Mouse (Mus musculus) adipocyte (in vitro differentiated cells): ENCODE data around the gene Wnk4.

ENCODE experiments used
- DNase-seq: peaks from one replicate; pipeline ENCODE4 v3.0.0-alpha.2; 2016; ENCODE audit warnings: low spot score

The Wnk4 gene

DNA sequence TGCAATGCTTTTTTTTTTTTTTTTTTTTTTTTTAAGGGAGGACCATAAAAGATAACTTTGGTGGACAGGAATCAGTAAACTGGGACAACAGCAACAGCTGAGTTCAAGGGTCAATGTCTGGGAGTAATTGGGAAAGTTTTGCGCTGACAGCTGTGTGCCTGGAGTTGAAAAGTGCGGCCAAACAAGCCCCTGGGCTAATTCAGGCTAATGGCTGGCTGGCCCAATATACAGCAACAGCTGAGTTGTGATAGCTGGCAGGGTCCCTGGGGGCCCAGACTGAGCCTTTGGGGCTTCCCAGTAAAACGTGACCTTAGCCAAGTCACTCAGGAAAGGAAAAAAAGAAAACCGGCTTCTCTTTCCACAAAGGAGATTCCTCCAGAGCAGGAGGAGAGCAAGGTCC lies 15.3 kb upstream of the Wnk4 start:
- DNase-seq = peak; percentile 79

DNA sequence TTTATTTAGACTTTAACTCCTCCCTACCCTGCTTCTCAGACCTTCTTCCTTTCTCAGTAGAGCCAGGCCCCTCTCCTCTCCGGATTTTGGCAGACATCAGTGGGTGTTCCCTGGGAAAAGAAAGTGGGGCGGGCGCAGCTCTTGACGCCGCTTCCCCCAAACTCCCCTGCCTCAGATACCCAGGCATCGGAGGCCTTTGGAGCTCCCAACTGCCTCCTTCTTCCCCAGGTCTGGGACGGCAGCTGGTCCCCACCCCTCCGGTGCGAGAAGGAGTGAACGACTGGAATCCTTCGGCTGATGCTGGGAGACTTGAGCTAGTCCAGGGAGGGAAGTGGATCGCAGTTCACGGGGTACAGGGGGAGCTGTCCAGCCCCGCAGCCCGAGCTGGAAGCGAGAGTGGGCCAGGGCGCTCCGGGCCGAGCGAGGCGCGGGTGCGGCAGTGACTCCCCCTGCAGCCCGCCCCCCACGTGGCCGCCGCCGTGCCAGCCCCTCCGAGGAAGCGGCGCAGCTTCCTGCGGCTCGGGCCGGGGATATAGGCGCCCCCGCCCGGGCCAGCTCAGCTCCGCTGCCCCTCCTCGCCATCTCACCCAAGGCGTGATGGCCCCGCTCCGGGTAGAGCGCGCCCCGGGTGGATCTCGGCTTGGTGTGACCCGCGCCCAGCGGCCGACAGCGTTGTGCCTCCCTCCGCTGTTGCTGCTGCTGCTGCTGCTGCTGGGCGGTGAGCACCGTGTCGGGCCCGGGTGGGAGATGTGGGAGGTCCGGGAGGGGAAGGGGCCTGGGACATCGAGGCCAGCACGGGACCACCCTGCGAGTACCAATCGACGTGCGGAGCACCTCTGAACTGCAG lies 14.3 kb upstream of the Wnk4 start, which contains the start of gene Ramp2:
Gene Ramp2 (plus strand): TSS at position 174 of the 847 bp plus-strand sequence.
- no peak for DNase-seq

DNA sequence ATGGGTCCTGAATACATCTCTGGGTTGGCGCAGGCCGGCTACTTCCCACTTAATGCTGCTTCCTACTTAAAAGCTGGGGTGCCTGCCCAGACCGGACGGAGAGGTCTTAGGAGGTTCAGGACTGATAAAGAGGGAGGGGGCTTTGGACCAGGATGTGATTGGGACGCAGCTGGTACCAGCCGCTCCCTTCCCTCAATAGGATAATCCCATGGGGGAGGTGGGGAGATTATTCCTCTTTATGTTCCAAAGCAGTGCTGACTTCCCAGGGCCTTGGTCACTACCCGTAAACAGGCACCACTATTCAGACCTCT lies 13.7 kb upstream of the Wnk4 start:
- no peak for DNase-seq

DNA sequence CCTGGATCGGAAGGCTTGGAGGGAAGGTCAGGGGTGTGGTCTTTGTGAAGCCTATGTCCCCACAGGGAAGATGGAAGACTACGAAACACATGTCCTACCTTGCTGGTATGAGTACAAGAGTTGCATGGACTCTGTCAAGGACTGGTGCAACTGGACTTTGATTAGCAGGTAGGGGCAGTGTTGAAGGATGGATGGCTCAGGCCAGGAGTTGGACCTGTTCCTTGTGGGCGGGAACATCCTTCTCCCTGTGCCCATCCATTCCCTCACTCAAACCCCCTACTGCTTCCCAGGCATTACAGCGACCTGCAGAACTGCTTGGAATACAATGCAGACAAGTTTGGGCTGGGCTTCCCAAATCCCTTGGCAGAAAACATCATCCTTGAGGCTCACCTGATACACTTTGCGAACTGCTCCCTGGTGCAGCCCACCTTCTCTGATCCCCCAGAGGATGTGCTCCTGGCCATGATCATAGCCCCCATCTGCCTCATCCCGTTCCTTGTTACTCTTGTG lies 12.8 kb upstream of the Wnk4 start:
- DNase-seq = no peak

DNA sequence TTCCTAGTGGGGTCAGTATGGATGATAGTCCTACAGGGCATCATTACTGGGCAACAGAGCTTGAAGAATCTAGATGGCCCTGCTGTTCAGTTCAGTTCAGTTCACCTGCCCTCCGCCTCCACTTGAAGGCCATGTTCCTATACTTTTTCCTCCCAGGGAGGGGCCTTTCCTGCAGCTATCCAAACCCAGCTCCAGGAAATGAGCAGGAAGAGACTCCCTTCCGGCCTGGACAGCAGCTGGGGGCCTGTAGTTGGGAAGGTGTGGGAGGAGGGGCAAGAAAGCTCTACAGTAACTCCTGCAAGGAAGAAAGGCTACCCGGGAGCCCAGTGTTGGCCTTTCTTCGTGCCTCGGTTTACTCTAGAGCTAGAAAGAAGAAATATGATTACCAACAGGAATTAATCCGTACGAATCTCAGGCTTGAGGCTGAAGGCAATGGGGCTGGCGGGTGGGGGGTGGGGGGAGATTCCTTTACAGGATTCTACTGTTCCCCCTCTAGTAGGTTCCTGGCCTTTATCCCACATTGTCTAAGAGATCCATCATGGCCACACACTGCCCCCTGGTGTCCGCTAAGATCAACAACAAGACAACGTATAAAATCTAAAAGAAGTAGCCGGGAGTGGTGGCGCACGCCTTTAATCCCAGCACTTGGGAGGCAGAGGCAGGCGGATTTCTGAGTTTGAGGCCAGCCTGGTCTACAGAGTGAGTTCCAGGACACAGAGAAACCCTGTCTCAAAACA lies 11.9 kb upstream of the Wnk4 start:
- peak; percentile 69 for DNase-seq

DNA sequence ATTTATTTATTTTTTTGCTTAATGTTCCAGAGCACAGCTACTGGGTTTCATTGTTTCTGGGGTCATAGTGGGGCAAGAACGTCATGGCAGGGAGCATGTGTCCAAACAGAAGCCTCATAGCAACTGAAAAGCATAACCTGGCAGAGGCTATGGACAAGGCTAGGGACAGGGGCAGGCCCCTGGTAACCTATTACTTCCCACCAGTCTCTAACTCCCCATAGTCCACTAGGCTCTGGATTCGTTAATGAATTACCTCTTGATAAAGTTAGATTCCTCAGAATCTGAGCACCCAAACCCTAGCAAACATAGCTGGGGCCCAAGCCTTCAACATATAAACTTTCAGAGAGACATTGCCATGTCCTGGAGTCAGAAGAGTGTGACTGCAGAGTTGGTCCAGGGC lies 9.3 kb upstream of the Wnk4 start:
- no peak for DNase-seq

DNA sequence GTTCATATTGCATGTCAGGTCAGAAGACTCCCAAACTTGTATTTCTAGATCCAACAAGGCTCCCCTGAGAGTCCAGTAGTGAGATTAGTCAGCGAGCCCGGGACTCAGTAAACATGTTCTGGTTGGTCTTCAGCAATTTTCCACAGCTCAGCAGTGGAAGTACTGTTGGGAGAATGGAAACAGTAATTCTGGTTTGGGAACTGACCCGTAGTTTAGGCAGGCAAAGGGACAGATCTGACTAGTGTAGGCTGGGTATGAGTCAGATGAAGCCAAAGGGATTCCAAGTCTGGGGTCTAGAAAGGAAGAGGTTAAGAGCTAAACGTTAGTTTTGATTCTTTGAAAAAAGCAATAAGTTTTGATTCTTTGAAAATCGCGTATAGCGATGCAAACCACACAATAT lies 7.4 kb upstream of the Wnk4 start:
- DNase-seq = peak; percentile 69

DNA sequence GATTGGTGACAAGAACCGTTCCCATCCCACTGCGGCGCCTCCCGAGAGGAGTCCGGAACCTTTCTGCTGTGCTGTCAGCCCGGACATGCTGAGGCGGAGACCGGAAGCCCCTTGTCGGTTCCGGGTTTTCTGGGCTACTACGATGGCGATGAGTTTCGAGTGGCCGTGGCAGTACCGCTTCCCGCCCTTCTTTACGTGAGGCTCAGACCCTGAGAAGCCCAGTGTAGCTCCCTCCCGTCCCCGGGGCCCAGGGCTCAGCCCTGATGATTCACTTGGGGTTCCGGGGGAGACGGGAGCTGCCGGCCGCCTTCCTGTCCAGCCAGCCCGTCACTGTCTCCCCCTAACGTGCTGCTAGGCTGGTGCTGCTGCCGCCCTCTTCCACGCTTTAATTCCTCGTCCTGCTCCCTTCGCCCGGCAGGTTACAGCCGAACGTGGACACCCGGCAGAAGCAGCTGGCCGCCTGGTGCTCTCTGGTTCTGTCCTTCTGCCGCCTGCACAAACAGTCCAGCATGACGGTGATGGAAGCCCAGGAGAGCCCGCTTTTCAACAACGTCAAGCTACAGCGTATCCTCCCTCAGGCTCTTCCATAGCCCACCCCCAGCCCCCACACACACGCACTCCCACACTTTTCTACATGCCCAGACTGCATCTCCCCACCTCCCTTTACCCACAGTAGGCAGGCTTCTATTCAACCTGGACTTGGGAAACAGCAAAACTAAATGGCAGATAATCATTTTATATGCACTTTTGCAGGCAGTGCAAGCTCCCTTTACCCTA lies 6.6 kb upstream of the Wnk4 start, which contains the start of gene Vps25:
Gene Vps25 (plus strand): TSS at position 95 of the 777 bp plus-strand sequence.
- peak; percentile 88 for DNase-seq

DNA sequence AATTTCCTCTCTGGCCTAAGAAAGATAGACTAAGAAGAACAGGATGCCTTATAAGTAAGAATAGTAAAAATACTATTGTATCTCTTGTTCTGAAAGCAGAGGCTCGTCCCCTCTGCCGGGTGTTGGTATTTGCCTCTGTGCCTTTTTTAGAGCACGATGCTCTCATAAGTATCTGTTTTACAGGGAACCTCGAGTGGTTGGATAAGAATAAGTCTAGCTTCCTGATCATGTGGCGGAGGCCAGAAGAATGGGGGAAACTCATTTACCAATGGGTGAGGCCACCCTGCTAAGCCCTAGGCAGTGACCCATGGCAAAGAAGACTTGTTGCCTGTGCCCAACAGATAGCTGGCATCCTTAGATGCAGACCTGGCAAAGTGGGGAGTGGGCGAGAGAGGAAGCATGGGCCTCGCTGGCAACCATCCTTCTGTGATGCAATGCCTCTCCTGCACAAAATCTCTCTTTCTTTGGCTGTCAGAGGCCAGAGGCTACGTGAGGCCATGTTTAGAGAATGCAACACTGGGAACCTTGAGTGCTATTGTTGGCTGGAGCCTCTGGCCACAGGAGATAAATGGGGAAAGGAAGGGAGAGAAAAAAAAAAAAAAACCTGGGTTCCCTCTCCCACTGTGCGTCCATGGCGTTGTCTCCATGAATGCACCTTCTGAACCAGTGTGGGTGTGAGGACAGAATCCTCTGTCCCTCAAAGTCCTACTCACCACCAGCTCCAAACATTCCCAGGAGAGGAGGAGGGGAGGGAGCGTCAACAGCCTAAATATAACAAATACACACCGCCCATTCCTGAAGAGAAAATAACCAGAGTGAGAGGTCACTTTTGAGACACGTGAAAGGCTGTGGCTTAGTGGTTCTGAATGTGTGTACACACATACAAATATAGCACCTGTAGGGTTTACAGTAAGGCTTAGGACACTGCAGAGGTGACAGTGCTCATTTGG lies 4.3 kb upstream of the Wnk4 start:
- DNase-seq = peak; percentile 95

DNA sequence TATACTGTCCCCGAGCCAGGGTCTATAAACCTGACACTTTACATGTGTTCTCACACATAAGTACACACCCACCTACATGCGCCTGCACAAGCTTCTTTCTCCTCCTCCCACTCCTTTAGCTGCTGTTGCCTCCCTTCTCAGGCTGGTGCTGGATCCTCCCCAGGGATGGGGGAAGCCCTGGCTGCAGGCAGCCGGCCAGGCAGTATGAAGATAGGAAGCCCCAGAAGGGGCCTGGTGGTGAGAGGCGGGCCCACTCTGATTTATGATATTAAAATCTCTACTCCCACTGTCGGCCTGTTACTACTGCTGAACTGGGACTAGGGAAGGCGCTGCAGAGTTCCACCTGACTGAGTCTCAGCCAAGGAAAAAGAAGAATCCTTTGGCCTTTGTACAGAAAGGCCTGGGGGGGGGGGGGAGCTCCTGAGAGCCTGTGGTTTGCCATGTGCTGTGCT lies 1.1 kb upstream of the Wnk4 start:
- DNase-seq = peak; percentile 82

DNA sequence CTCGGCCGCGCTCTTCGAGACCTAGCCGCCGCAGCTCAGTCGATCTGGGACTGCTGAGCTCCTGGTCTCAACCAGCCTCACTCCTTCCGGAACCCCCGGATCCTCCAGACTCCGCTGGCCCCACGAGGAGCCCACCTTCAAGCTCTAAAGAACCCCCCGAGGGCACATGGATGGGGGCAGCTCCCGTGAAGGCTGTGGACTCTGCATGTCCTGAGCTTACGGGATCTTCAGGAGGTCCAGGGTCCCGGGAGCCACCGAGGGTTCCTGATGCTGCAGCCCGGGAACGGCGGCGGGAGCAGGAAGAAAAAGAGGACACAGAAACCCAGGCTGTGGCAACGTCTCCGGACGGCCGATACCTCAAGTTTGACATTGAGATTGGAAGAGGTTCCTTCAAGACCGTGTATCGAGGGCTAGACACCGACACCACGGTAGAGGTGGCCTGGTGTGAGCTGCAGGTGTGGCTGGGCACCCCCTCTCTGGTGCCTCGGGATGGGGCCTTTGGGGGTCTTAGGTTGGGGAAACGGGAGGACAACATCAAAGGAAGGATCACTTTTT lies 536 bp downstream of the Wnk4 start:
- no peak for DNase-seq

DNA sequence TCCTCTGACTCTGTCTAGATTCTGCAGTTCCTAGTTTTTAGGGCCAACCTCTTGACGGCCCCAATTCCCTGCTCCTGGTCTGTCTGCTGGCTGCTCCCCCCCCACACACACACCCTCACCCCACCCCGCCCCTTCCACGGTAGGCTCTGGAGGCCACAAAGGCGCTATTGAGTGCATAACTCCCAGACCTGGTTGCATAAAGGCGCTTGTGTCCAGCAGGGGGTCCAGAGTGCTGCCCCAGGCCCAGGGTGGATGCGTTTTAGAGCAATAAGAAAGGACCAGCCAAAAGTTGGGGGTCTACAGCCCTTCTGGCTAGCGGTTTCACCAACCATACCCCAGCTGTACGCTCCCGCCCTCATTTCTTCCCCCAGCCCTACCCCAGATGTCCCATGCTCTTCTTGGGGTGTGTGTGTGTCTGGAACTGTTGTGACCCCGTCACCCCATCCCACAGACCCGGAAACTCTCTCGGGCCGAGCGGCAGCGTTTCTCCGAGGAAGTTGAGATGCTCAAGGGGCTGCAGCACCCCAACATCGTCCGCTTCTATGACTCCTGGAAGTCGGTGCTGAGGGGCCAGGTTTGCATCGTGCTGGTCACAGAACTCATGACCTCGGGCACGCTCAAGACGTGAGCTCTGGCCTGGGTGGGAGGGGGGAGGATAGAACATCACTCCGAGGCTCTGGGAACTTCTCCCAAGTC lies 2.1 kb downstream of the Wnk4 start:
- no peak for DNase-seq

DNA sequence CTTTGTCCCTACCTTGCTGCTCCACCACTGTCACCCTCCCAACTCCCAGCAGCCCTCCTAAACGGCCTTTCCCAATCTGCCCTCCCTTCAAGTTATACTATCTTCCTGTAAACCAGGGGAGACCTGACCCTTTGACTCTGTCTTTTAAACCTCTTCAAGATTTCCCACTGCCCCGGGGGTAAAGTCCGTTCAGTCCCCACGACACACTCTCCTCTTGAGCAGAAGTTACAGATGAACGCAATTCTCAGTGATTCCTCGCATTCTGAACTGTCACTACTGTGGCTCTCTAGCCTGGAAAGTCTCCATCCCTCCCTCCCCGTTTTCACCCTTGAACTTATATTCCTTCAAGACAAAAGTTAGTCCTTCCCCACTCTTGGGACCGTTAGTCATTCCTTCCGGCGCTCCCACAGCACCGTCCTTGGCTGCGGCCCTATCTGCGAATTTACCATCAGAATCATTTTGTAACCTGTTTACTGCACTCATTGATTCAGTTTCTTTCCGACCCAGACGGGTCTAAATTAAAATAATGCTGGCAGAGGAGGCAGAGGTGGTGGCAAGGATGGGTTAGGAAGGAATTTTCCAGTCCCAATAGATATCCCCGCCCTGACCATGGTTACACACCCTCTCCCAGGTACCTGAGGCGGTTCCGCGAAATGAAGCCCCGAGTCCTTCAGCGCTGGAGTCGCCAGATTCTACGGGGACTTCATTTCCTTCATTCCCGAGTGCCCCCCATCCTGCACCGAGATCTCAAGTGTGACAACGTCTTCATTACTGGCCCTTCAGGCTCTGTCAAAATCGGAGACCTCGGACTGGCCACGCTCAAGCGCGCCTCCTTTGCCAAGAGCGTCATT lies 3.0 kb downstream of the Wnk4 start:
- no peak for DNase-seq

DNA sequence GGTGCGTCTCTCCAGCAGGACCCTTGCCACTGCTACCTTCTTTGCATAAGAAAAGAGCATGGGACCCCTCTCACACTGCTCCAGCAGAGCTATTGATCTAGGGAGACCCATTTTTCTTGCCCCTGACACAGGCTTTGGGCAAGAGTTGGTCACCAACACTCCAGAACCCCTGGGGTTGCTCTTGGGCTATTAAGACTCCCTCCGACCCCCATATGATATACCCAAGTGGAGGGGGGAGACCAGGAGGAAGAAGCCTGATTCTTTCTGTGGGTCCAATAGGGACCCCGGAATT lies 3.6 kb downstream of the Wnk4 start:
- DNase-seq = no peak

DNA sequence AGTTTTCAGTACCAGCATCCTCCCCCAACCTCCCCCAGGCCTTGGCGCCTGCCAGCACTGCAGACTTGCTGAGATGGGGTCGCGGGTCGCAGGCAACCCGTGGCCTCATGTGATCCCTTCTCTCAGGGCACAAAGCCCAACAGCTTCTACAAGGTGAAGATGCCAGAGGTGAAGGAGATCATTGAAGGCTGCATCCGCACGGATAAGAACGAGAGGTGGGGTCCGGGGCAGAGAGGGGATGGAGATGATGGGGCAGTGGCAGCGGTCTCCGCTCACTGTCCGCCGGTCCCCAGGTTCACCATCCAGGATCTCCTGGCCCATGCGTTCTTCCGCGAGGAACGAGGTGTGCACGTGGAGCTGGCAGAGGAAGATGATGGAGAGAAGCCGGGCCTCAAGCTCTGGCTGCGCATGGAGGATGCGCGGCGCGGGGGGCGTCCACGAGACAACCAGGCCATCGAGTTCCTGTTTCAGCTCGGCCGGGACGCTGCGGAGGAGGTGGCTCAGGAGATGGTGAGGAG lies 4.6 kb downstream of the Wnk4 start:
- no peak for DNase-seq

DNA sequence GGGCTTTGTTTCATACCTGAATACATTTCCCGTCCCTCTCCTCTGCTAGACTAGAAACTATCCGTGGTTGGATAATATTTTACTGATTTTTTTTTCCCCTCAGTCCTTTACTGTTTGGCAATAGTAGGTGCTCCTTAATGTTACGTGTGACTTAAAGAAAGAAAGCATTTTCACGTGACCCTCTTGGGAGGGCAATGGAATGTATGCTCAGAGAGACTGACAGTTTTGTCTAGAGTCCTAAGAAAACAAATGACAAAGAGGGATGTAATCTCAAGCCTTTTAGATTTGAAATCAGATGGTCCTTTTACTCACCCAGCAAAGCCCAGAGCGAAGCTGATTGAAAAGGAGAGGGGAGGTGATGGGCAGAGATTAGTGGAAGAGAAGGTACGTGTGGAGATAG lies 5.5 kb downstream of the Wnk4 start:
- no peak for DNase-seq

DNA sequence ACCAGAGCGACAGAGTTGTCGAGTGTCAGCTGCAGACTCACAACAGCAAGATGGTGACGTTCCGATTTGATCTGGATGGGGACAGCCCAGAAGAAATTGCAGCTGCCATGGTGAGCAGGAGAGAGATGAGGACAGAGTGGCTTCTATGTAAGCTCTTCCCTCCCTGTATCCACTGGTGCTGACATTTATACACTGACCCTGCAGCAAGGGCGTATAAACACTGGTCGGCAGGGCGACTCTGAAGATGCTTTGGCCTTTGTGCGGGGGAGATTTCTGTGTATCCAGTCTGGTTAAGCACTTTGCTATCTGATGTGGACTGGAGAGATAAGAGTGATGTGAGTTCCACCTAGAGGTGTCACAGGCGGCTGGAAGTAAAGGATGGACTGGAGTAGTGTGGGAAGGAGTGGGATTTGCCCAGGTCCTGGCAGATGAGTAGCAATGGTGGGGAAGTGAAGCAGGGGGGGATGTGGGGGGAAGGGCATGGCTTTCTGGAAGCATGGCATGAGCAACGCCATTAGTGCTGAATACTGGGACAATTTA lies 9.3 kb downstream of the Wnk4 start:
- no peak for DNase-seq

DNA sequence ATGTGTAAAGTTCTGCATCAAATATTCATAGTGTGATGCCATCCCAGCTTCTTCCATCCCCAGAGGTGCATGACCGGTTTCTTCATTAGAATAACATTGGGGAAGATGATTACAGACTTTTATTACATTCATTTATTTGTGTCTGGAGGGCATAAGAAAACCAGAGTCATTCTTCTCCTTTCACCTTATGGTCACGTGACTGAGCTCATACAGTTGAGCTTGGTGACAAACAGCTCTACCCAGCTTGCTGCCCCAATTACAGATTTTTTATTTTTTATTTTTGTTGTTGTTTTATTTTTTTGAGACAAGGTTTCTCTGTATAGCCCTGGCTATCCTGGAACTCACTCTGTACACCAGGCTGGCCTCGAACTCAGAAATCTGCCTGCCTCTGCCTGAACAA lies 12.1 kb downstream of the Wnk4 start:
- no peak for DNase-seq

DNA sequence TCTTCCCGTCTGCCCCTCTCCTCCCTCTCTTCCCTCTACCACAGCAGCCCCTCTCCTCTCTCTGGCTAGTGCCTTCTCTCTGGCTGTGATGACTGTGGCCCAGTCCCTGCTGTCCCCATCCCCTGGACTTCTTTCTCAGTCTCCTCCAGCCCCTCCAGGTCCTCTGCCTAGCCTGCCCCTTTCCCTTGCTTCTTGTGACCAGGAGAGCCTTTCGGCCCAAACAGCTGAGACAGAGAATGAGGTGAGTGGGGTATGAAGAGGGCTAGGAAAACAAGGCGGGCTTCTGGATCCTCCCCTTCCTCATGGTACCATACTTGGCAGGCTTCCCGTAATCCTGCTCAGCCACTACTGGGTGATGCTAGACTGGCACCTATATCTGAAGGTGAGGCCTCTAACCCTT lies 14.9 kb downstream of the Wnk4 start:
- DNase-seq = no peak
